Mouse (Mus musculus) effector memory CD4-positive, alpha-beta T cell, adult 5 months (primary cell): ENCODE measurements around the gene Scgb1c1. TPM values are rescaled to one million over a fixed set of nuclear protein-coding genes. Genes with fewer than 3 reads are reported as not detected.

Source experiments
- polyA plus RNA-seq: library from polyadenylated mRNA; unstranded; fragments of 100-300 nt; shearing (Covaris generic); gene quantifications from one replicate; pipeline ENCODE4 v1.2.1, GENCODE M21; 2017

Scgb1c1 gene
- not detected for polyA plus RNA-seq

DNA sequence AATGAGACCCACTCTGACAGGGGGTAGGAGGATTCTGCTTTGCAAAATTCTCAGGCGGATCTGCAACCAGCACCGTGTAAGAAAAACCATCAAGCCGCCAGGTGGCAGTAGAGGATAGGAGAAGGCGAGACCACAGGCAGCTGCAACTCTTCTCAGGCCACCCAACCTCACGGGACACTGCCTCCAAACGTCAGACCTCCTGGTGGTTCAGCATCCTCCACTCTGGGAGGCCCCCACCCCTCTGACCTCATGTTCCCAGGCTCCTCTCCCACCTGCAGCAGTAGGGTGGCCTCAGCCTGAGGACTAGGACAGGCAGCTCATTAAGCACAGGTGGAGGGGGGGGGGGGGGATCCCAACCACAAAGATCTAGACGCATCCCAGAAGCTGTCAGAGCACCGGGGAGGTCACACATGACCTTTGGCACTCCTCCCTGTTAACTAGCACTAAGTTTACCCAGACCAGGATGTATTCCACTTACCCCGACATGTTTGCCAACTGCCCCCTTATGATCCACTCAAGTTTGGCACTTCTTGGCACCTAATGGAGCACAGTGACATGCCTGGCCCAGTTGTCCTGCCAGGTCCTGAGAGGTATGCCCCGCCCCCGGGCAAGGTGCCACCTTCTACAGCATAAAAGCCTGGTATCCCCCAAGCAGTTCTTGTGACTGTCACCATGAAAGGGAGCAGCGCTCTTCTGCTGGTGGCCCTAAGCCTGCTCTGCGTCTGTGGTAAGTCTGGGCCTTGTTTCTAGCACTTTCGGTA, at the start of gene Scgb1c1:
TSS of gene Scgb1c1 (plus strand) at position 643 of the 761 bp plus-strand sequence.

GRCm38 (mm10) chr7:140821653-140822329, 23.6 kb upstream of the Scgb1c1 start, which contains the start of gene Zfp941:
Zfp941 (minus strand) TSS chr7:140822178.

DNA sequence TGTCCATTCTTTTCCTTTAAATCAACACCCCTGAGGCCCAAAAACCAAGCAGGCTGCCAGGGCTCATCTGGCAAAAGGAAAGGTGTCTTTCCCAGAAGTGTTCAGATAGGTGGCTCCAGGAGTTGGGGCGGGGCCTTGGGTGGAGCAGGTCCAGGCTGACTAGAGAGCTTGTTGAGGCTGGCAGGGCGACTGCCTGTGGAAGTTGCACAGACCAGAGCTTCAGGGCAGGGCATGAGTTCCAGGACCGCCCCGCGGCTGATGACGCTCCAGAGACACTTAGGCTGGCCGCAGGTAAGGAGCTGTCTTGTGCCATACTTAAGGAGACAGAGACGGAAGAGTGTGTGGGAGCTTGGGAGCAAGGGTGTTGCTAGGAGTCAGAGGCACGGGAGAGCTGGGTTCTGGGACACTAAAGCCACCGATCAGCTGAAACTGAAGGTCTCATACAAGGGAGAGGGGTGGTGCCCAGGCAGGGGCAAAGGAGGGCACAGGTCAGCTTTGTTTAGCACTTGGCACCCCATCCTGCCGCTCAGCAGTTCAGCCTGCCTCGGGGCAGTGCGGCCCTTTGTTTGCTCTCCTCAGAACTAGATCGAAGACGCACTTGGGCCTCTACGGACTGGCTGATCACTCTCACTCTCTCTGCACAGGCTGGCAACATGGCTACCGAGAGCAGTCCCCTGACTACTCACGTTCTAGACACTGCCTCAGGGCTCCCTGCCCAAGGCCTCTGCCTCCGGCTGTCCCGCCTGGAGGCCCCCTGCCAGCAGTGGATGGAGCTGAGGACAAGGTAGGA, 10.2 kb upstream of the Scgb1c1 start, which contains the start of gene Urah:
TSS of gene Urah (plus strand) at position 51 of the 790 bp plus-strand sequence.

DNA sequence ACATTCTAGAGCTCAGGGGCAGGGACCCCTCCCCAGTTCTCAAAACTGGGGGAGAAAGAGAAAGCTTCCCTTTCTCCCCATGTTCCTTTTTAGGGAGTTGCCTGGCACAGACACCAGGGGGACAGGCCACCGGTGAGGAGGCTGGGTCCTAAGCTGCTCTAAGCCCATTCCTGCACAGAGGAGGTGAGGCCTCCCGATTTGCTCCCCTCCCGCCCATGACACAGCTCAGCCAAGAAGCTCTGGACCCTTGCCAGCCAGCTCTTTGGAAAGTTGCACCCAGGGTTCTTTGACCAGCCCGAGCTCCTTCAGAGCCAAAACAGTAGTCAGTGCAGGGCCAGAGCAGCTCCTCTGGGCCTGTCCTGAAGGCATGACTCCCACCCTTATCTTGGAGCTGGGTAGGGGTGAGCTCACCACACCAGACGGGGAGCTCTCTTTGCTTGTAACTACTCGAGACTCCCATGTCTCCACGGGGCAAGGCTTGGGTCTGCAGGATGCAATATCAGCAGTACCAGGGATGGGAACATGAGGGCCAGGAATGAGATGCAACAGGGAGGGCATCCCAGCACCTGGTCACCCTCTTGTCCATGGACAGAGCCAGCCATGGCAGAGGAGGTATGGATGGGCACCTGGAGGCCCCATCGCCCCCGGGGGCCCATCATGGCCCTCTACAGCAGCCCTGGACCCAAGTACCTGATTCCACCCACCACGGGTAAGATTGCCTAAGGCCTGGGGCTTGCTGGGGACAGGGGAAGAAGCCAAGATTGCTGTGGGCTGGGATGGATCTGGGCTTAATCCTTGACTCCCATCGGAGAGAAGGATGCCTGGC, 2.6 kb downstream of the Scgb1c1 start, which contains the start of gene Odf3:
TSS of gene Odf3 (plus strand) at position 51 of the 826 bp plus-strand sequence.

DNA sequence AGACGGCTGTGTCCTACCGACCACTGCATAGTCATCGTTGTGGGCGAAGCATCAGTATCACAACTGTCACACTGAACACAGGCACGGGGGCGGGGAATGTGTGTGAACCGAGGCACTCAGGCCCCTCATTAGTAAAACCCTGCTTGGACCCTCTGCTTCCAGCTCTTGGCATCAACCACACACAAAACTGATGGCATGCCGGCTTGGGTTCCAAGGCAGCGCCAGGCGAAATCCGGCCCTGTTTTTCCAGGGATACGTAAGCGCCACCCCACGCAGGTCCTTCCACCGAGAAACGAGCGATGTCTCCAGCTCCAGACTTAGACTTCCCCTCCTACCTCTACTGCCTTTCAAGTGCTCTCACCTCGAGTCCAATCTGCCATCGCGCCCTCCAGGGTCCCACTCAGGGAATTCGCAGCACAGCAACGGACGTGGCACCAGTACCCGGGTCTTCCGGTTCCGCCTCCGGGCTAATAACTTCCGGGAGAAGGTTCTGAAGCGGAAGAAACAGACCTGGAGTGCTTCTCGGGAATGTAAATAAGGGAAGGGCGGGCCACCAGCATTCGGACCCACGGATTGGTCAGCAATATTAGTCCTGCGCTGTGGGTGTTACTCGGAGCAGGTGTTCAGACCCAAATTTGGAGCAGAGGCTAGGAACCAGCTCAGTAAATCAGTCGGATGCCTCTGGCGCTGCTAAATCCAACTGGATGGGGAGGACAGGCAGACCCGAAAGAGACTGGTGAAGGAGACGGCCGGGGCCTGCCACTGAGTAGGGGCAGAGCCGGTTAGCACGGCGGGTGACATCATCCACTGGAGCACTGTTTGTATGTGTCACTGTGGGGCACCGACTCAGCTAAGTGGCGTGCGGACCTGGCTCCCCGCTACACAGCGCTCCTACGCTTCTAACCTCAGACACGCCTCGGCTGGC, 10.8 kb downstream of the Scgb1c1 start, which contains the start of gene Gm45785:
TSS of gene Gm45785 (minus strand) at position 472 of the 925 bp plus-strand sequence.

DNA sequence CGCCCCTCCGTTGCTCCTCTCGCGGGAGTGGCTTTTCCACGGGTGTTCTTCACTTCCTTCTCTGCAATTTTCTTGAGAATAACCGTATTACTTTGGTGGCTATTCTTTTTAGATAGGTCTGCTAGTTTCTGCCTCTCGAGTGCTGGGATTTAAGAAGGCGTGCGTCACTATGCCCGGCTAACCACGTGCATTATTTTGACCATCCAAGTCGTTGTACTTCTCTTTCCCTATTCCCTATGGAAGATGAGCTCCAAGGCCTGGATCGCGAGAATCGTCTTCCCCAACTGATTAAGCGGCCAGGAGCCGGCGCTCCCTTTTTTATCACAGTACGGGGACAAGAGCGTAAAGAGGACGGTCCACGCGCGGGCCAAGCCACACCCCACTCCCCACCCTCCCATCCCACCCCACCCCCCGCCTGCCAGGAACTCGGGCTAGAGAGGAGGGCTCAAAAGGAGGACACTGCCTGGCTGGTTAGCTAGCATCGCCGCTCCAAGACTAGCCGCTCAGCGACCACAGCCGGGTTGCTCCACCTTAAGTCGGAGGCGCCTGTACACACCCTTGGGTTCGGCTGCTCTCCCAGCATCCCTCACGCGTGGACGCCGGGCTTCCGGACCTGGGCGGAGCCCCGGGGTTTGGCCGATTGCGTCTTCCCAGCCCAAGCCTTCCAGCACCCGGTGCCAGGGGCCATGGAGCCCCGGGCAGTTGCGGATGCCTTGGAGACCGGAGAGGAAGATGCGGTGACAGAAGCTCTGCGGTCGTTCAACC, 11.6 kb downstream of the Scgb1c1 start, which contains the start of gene Ric8a:
TSS of gene Ric8a (plus strand) at position 173 of the 765 bp plus-strand sequence.

DNA sequence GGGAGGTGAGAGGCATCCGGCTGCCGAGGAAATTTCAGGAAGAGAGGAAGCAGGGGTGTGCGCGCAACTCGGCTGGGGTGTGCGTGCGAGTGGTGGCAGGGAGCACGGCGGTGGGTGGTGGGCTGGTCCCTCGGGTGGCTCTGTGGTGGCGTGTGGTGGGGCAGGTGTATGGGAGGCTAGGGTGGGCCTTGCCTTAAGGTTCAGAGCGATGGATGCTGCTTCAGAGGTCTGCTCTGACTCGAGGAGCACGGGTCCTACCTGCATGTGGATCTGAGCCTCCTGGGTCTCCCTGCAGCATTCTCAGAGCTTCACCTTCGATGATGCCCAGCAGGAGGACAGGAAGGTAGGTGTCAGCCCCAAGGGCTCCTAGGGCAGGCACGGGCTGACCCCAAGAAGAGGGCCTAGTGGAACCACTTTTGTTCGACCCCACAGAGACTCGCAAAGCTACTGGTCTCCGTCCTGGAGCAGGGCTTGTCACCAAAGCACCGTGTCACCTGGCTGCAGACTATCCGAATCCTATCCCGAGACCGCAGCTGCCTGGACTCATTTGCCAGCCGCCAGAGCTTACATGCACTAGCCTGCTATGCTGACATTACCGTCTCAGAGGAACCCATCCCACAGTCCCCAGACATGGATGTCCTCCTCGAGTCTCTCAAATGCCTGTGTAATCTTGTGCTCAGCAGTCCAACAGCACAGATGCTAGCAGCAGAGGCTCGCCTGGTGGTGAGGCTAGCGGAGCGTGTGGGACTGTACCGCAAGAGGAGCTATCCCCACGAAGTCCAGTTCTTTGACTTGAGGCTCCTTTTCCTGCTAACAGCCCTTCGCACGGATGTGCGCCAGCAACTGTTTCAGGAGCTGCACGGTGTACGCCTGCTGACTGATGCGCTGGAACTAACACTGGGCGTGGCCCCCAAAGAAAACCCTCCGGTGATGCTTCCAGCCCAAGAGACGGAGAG, 12.5 kb downstream of the Scgb1c1 start, which contains the start of gene Bet1l:
TSS of gene Bet1l (minus strand) at position 28 of the 956 bp plus-strand sequence.

GRCm38 (mm10) chr7:140881696-140882468, 36.5 kb downstream of the Scgb1c1 start, which contains the start of the genes Psmd13 and Sirt3:
Psmd13 (plus strand) TSS chr7:140881968.
Sirt3 (minus strand) TSS chr7:140882309.

Other genes with a start within 250 kb of the Scgb1c1 start
- not detected for gene Olfr46, start 244.3 kb upstream of the Scgb1c1 start, polyA plus RNA-seq
- gene Olfr61, start 216.6 kb upstream of the Scgb1c1 start, polyA plus RNA-seq: not detected
- not detected for gene Olfr53, start 199.1 kb upstream of the Scgb1c1 start, polyA plus RNA-seq
- gene Olfr539, start 185.6 kb upstream of the Scgb1c1 start, polyA plus RNA-seq: not detected
- gene Olfr45, start 163.6 kb upstream of the Scgb1c1 start, polyA plus RNA-seq: not detected
- gene Olfr541, start 148.3 kb upstream of the Scgb1c1 start, polyA plus RNA-seq: not detected
- 0.31 TPM for gene Cyp2e1, start 81.8 kb upstream of the Scgb1c1 start, polyA plus RNA-seq
- not detected for gene Syce1, start 57.7 kb upstream of the Scgb1c1 start, polyA plus RNA-seq
- 0.71 TPM for gene Zfp941, start 23.4 kb upstream of the Scgb1c1 start, polyA plus RNA-seq
- not detected for gene Urah, start 10.5 kb upstream of the Scgb1c1 start, polyA plus RNA-seq
- gene Odf3, start 2.3 kb downstream of the Scgb1c1 start, polyA plus RNA-seq: not detected
- gene Gm45785, start 10.8 kb downstream of the Scgb1c1 start, polyA plus RNA-seq: not detected
- 88.6 TPM for gene Ric8a, start 11.4 kb downstream of the Scgb1c1 start, polyA plus RNA-seq
- gene Bet1l, start 12.0 kb downstream of the Scgb1c1 start, polyA plus RNA-seq: 42.5 TPM
- gene Psmd13, start 36.4 kb downstream of the Scgb1c1 start, polyA plus RNA-seq: 134 TPM
- 5.5 TPM for gene Sirt3, start 36.8 kb downstream of the Scgb1c1 start, polyA plus RNA-seq
- not detected for gene Cox8b, start 54.9 kb downstream of the Scgb1c1 start, polyA plus RNA-seq
- gene Nlrp6, start 75.4 kb downstream of the Scgb1c1 start, polyA plus RNA-seq: not detected
- 10.8 TPM for gene Pgghg, start 95.8 kb downstream of the Scgb1c1 start, polyA plus RNA-seq
- gene Ifitm5, start 104.7 kb downstream of the Scgb1c1 start, polyA plus RNA-seq: not detected
- not detected for gene Gm45717, start 110.4 kb downstream of the Scgb1c1 start, polyA plus RNA-seq
- 10.5 TPM for gene Ifitm2, start 110.4 kb downstream of the Scgb1c1 start, polyA plus RNA-seq
- gene Ifitm1, start 121.7 kb downstream of the Scgb1c1 start, polyA plus RNA-seq: 2.8 TPM
- 8.0 TPM for gene Ifitm3, start 165.2 kb downstream of the Scgb1c1 start, polyA plus RNA-seq
- not detected for gene Ifitm6, start 172.4 kb downstream of the Scgb1c1 start, polyA plus RNA-seq
- gene Gm17387, start 183.6 kb downstream of the Scgb1c1 start, polyA plus RNA-seq: not detected
- 25.8 TPM for gene B4galnt4, start 215.6 kb downstream of the Scgb1c1 start, polyA plus RNA-seq
- gene Pkp3, start 232.7 kb downstream of the Scgb1c1 start, polyA plus RNA-seq: 147 TPM